Mouse (Mus musculus) CH12.LX (cell line): ENCODE measurements around the gene Arfgap1. TPM values are rescaled to one million over a fixed set of nuclear protein-coding genes. Genes with fewer than 3 reads are reported as not detected.

Experiments
- DNase-seq: peaks from one replicate; pipeline ENCODE4 v3.0.0-alpha.2; 2013; ENCODE audit errors: extremely low read depth
- H3K27ac ChIP-seq: 2 replicates; pipeline ENCODE4 v1.5.1; 2012; ENCODE audit warnings: low read depth, mild to moderate bottlenecking, control low read depth, moderate library complexity; ENCODE audit not compliant: insufficient read depth
- H3K27me3 ChIP-seq: replicated peaks from 2 replicates; pipeline ENCODE3; 2012; ENCODE audit warnings: inconsistent platforms
- H3K36me3 ChIP-seq, 2 experiments: replicated peaks in 1 of 2; 2 replicates each; pipeline versions ENCODE3 to v1.6.1; 2012; ENCODE audit warnings: inconsistent platforms in 1 of 2, low read length in 1 of 2, mild to moderate bottlenecking in 1 of 2, mixed read lengths in 1 of 2, moderate library complexity in 1 of 2; ENCODE audit not compliant: control insufficient read depth in 1 of 2, insufficient read depth in 1 of 2
- H3K4me1 ChIP-seq, 2 experiments: 2 replicates each; pipeline ENCODE4 v1.6.1; 2012; ENCODE audit warnings: inconsistent platforms in 1 of 2, moderate library complexity in 1 of 2; ENCODE audit not compliant: insufficient read depth in 2 of 2, control insufficient read depth in 1 of 2
- H3K4me2 ChIP-seq: 2 replicates; pipeline ENCODE4 v1.6.1; 2012; ENCODE audit warnings: low read depth, mild to moderate bottlenecking, control low read depth; ENCODE audit not compliant: poor library complexity, insufficient read depth, severe bottlenecking
- H3K4me3 ChIP-seq, 3 experiments: fragments of 150-350 bp in 1 of 3; sonication (generic) in 1 of 3; replicated peaks in 1 of 3; 2 replicates each; pipeline versions ENCODE3 to v1.5.1; 2011 to 2012; ENCODE audit warnings: low read depth in 2 of 3, low read length in 2 of 3, mild to moderate bottlenecking in 2 of 3, moderate library complexity in 2 of 3, control low read depth in 1 of 3, improper control_type of control experiment in 1 of 3, inconsistent platforms in 1 of 3, mixed read lengths in 1 of 3; ENCODE audit not compliant: poor library complexity in 1 of 3
- H3K79me2 ChIP-seq: replicated peaks from 2 replicates; pipeline ENCODE4 v1.6.1; 2012; ENCODE audit warnings: mild to moderate bottlenecking, moderate library complexity; ENCODE audit not compliant: control insufficient read depth, poor library complexity, insufficient read depth, severe bottlenecking; ENCODE audit errors: extremely low read depth
- H3K9ac ChIP-seq: 2 replicates; pipeline ENCODE4 v1.6.1; 2012; ENCODE audit warnings: low read depth, mild to moderate bottlenecking, control low read depth, moderate library complexity; ENCODE audit not compliant: insufficient read depth
- H3K9me3 ChIP-seq: replicated peaks from 2 replicates; pipeline ENCODE3; 2012; ENCODE audit warnings: low read length, inconsistent platforms, mixed read lengths
- BHLHE40 ChIP-seq: IDR thresholded peaks from 2 replicates; pipeline ENCODE4 v1.6.1; 2011; ENCODE audit warnings: mild to moderate bottlenecking, low read depth, low read length, improper control_type of control experiment
- CHD1 ChIP-seq: IDR thresholded peaks from 2 replicates; pipeline ENCODE4 v1.6.1; 2012; ENCODE audit warnings: low read depth, low read length, improper control_type of control experiment, inconsistent platforms
- CTCF ChIP-seq, 2 experiments: IDR thresholded peaks in 1 of 2; conservative IDR thresholded peaks in 1 of 2; 2 replicates each; pipeline ENCODE4 v1.5.1; 2011 to 2012; ENCODE audit warnings: low read depth in 2 of 2, low read length in 2 of 2, improper control_type of control experiment in 1 of 2, inconsistent platforms in 1 of 2, mild to moderate bottlenecking in 1 of 2, moderate library complexity in 1 of 2
- E2F4 ChIP-seq: IDR thresholded peaks from 2 replicates; pipeline ENCODE4 v1.6.1; 2011; ENCODE audit warnings: low read depth, low read length, improper control_type of control experiment; ENCODE audit not compliant: insufficient replicate concordance
- ELF1 ChIP-seq: IDR thresholded peaks from 2 replicates; pipeline ENCODE4 v1.6.1; 2014; ENCODE audit warnings: low read depth, mild to moderate bottlenecking, inconsistent platforms, low read length, improper control_type of control experiment
- EP300 ChIP-seq: IDR thresholded peaks from 2 replicates; pipeline ENCODE4 v1.6.1; 2011; ENCODE audit warnings: low read length, improper control_type of control experiment
- ETS1 ChIP-seq: conservative IDR thresholded peaks from 2 replicates; pipeline ENCODE4 v1.6.1; 2012; ENCODE audit warnings: low read depth, mild to moderate bottlenecking, inconsistent platforms, low read length, improper control_type of control experiment, moderate library complexity
- GABPA ChIP-seq: IDR thresholded peaks from 2 replicates; pipeline ENCODE4 v1.6.1; 2012; ENCODE audit warnings: low read depth, low read length, improper control_type of control experiment, inconsistent platforms; ENCODE audit not compliant: insufficient replicate concordance
- JUN ChIP-seq: IDR thresholded peaks from 2 replicates; pipeline ENCODE4 v1.6.1; 2011; ENCODE audit warnings: low read depth, mild to moderate bottlenecking, low read length, improper control_type of control experiment, moderate library complexity; ENCODE audit not compliant: insufficient read depth
- JUND ChIP-seq: conservative IDR thresholded peaks from 2 replicates; pipeline ENCODE4 v1.6.1; 2011; ENCODE audit warnings: low read depth, low read length, improper control_type of control experiment
- KAT2A ChIP-seq: IDR thresholded peaks from 2 replicates; pipeline ENCODE4 v1.6.1; 2012; ENCODE audit warnings: low read length, improper control_type of control experiment, inconsistent platforms; ENCODE audit not compliant: insufficient replicate concordance
- MAFK ChIP-seq: IDR thresholded peaks from 2 replicates; pipeline ENCODE4 v1.6.1; 2011; ENCODE audit warnings: low read length, improper control_type of control experiment; ENCODE audit not compliant: insufficient replicate concordance
- MAZ ChIP-seq: IDR thresholded peaks from 2 replicates; pipeline ENCODE4 v1.6.1; 2012; ENCODE audit warnings: low read depth, mild to moderate bottlenecking, inconsistent platforms, low read length, improper control_type of control experiment, moderate library complexity
- MEF2A ChIP-seq: IDR thresholded peaks from 2 replicates; pipeline ENCODE4 v1.6.1; 2014; ENCODE audit warnings: low read depth, mild to moderate bottlenecking, inconsistent platforms, low read length, improper control_type of control experiment, borderline replicate concordance
- MYC ChIP-seq: IDR thresholded peaks from 2 replicates; pipeline ENCODE4 v1.6.1; 2011; ENCODE audit warnings: low read depth, mild to moderate bottlenecking, improper control_type of control experiment, low read length
- NELFE ChIP-seq: IDR thresholded peaks from 2 replicates; pipeline ENCODE4 v1.6.1; 2011; ENCODE audit warnings: low read depth, low read length, improper control_type of control experiment
- NRF1 ChIP-seq: IDR thresholded peaks from 2 replicates; pipeline ENCODE4 v1.6.1; 2014; ENCODE audit warnings: low read depth, mild to moderate bottlenecking, inconsistent platforms, low read length, improper control_type of control experiment, moderate library complexity
- PAX5 ChIP-seq: IDR thresholded peaks from 2 replicates; pipeline ENCODE4 v1.6.1; 2012; ENCODE audit warnings: low read length, inconsistent platforms, mixed read lengths
- POLR2A ChIP-seq: IDR thresholded peaks from 2 replicates; pipeline ENCODE4 v1.6.1; 2011; ENCODE audit warnings: low read depth, mild to moderate bottlenecking, improper control_type of control experiment, low read length
- POLR2AphosphoS2 ChIP-seq: IDR thresholded peaks from 2 replicates; pipeline ENCODE4 v1.6.1; 2011; ENCODE audit warnings: low read depth, low read length, improper control_type of control experiment
- RAD21 ChIP-seq: IDR thresholded peaks from 2 replicates; pipeline ENCODE4 v1.6.1; 2011; ENCODE audit warnings: low read depth, mild to moderate bottlenecking, low read length, improper control_type of control experiment, moderate library complexity
- TCF12 ChIP-seq: IDR thresholded peaks from 2 replicates; pipeline ENCODE4 v1.6.1; 2014; ENCODE audit warnings: low read depth, mild to moderate bottlenecking, inconsistent platforms, low read length, improper control_type of control experiment
- UBTF ChIP-seq: IDR thresholded peaks from 2 replicates; pipeline ENCODE4 v1.6.1; 2012; ENCODE audit warnings: low read depth, mild to moderate bottlenecking, inconsistent platforms, low read length, improper control_type of control experiment, moderate library complexity
- USF1 ChIP-seq: IDR thresholded peaks from 2 replicates; pipeline ENCODE4 v1.6.1; 2014; ENCODE audit warnings: low read depth, mild to moderate bottlenecking, inconsistent platforms, low read length, improper control_type of control experiment
- USF2 ChIP-seq: conservative IDR thresholded peaks from 2 replicates; pipeline ENCODE4 v1.6.1; 2011; ENCODE audit warnings: low read depth, low read length, improper control_type of control experiment
- ZC3H11A ChIP-seq: IDR thresholded peaks from 2 replicates; pipeline ENCODE4 v1.6.1; 2012; ENCODE audit warnings: low read depth, mild to moderate bottlenecking, inconsistent platforms, low read length, improper control_type of control experiment
- ZKSCAN1 ChIP-seq: IDR thresholded peaks from 2 replicates; pipeline ENCODE4 v1.6.1; 2012; ENCODE audit warnings: low read depth, inconsistent platforms, low read length, improper control_type of control experiment, borderline replicate concordance
- ZMIZ1 ChIP-seq: IDR thresholded peaks from 2 replicates; pipeline ENCODE4 v1.6.1; 2012; ENCODE audit warnings: low read depth, mild to moderate bottlenecking, inconsistent platforms, low read length, improper control_type of control experiment
- ZNF384 ChIP-seq: IDR thresholded peaks from 2 replicates; pipeline ENCODE4 v1.6.1; 2012; ENCODE audit warnings: low read depth, low read length, improper control_type of control experiment, inconsistent platforms
- dilution Hi-C: fragments of 300-500 bp; cut with MboI; formaldehyde crosslinking; loops from 2 replicates; pipeline ENCODE4 v1.14.3; 2020; ENCODE audit warnings: low sequenced_read_pairs; ENCODE audit not compliant: extremely low pct_unique_long_range_greater_than_20kb, extremely low pct_ligation_motif_present
- in situ Hi-C: fragments of 300-500 bp; cut with MboI; formaldehyde crosslinking; loops from 3 replicates; pipeline ENCODE4 v1.14.3; 2019; ENCODE audit warnings: low sequenced_read_pairs, low pct_ligation_motif_present, low pct_unique_long_range_greater_than_20kb, mixed read lengths
- polyA plus RNA-seq: library from polyadenylated mRNA; unstranded; fragments of >175 nt; gene quantifications from 2 replicates; pipeline ENCODE4 v1.2.1, GENCODE M21; 2012; ENCODE audit warnings: low read depth; ENCODE audit not compliant: insufficient read length
- total RNA-seq, 2 experiments: library from RNA; depleted of rRNA; stranded (reverse); fragments of 300-350 nt in 1 of 2; fragments of >200 nt in 1 of 2; gene quantifications; 2 replicates each; pipeline ENCODE4 v1.2.3; 2012 to 2014

Gene Arfgap1
- total and polyA plus RNA-seq, 3 experiments, result 21.3 to 37.5 (median 32.4) TPM

- no peak for DNase-seq
Measured at GRCm38 (mm10) chr2:180940187-180940586, 26.8 kb upstream of the Arfgap1 start.

GRCm38 (mm10) chr2:180941869-180942268 is 25.2 kb upstream of the Arfgap1 start:
- dilution Hi-C loops (no loop called here), in situ Hi-C loops (no loop called here)
- TF ChIP-seq USF1 (no peak), CTCF (conservative IDR thresholded peaks at IDR 0.05 in 1 of 2, IDR thresholded peaks at IDR 0.05 in 1 of 2; ENCODE audit: low read depth in 2 of 2, low read length in 2 of 2) (no peak), BHLHE40 (no peak), ELF1 (no peak), POLR2AphosphoS2 (no peak), GABPA (no peak), MEF2A (no peak), PAX5 (no peak), CHD1 (no peak), TCF12 (no peak), ZKSCAN1 (no peak), UBTF (no peak), RAD21 (no peak), EP300 (no peak), NELFE (no peak), ZC3H11A (no peak), MAFK (no peak), NRF1 (no peak)
- Histone ChIP-seq H3K27me3 (peaks cover 83% of the 10 kb centered on the region), H3K36me3 (no peaks in the 10 kb centered on the region), H3K4me3 (no peak overlapping the region), H3K79me2 (no peaks in the 10 kb centered on the region), H3K4me1 (no peaks in the 10 kb centered on the region), H3K9ac (no peak overlapping the region), H3K27ac (no peak overlapping the region), H3K9me3 (no peaks in the 10 kb centered on the region), H3K4me2 (no peak overlapping the region)
- no peak for DNase-seq

More at GRCm38 (mm10) chr2:180940187-180940586, 26.8 kb upstream of the Arfgap1 start:
- H3K36me3 ChIP-seq, result no peaks in the 10 kb centered on the region
- H3K4me1 ChIP-seq, result no peaks in the 10 kb centered on the region
- H3K27me3 ChIP-seq, result peaks cover 86% of the 10 kb centered on the region
- H3K9ac ChIP-seq, result no peak overlapping the region
- no peak overlapping the region for H3K27ac ChIP-seq
- no peak overlapping the region for H3K4me2 ChIP-seq
- in situ Hi-C loops, result no loop called here
- H3K79me2 ChIP-seq, result no peaks in the 10 kb centered on the region
- no peak overlapping the region for H3K4me3 ChIP-seq
- TF ChIP-seq EP300, result no peak
- no peak for TF ChIP-seq KAT2A
- TF ChIP-seq CTCF (conservative IDR thresholded peaks at IDR 0.05 in 1 of 2, IDR thresholded peaks at IDR 0.05 in 1 of 2; ENCODE audit: low read depth in 2 of 2, low read length in 2 of 2), result no peak
- TF ChIP-seq POLR2A, result no peak
- TF ChIP-seq JUND, result no peak
- no peak for TF ChIP-seq MYC
- TF ChIP-seq E2F4, result no peak
- TF ChIP-seq NELFE, result no peak
- TF ChIP-seq ETS1, result no peak
- no peak for TF ChIP-seq ZMIZ1
- TF ChIP-seq GABPA, result no peak
- no peak for TF ChIP-seq JUN
- TF ChIP-seq USF2, result no peak
- TF ChIP-seq ZKSCAN1, result no peak
- no peak for TF ChIP-seq ZNF384
- TF ChIP-seq MAFK, result no peak
- no peak for TF ChIP-seq MAZ
- no peak for TF ChIP-seq USF1
- TF ChIP-seq ELF1, result no peak
- H3K9me3 ChIP-seq, result no peaks in the 10 kb centered on the region
- dilution Hi-C loops, result no loop called here
